Comparison of ENCODE assay signal across 8 mouse cellular contexts in the genomic region with DNA sequence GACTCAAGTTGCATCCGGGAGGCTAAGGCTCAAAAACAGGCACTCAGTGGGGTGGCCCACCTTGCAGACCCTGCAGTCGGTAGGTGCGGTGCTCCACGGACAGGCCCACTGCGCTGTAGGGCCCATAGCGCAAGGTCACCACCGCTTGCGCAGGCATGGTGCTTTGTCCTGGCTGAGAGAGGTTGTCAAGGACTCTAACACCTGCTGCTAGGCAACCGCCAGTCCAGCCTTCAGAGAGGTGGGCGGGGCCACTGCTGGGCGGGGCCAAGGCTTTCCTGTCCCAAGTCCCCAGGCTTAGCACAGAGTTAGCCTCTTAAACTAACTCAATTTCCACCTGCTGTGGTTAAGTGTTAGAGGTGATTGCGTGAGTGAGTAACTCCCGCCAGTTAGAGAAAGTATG. TPM values are rescaled to one million over a fixed set of nuclear protein-coding genes. Genes with fewer than 3 reads are reported as not detected.
A peak's percentile ranks its signal among the peaks of the same experiment; 100 is the strongest.
DNase-seq lines count a peak whose midpoint lies in the region.

Gene 1700024G13Rik, minus strand, starts transcription at position 196 of the 400 bp plus-strand sequence.

- 0 out of 2 replicates have a peak, but pooled peaks cover 4% of the 10 kb centered on the region for H3K4me1 ChIP-seq in heart, embryonic 10.5 days

- H3K4me3 ChIP-seq in heart, embryonic 10.5 days = no peak within 1 kb of the TSS

- no peak within 1 kb of the TSS for H3K27ac ChIP-seq in heart, embryonic 10.5 days

- peak; percentile 13 to 23 for DNase-seq in B cell, adult 2 months
- DNase-seq in c-Kit-negative CD71-positive TER-119-positive erythroid progenitor cells, embryonic 14.5 days (ENCODE audit: low read depth, low spot score) = peak; percentile 9
- DNase-seq in heart, embryonic 10.5 days (ENCODE audit: low spot score) = peak; percentile 89
- DNase-seq in kidney, adult 9 months = peak; percentile 67
- peak; percentile 71 for DNase-seq in lung, postnatal 10 days
- DNase-seq in splenic B cell, adult 2 months (ENCODE audit: low read depth, low spot score) = peak; percentile 6
- no peak for DNase-seq in layer of hippocampus, adult 18-20 months (ENCODE audit: low spot score in 2 of 2)
- DNase-seq in frontal cortex, postnatal 14 days (ENCODE audit: low spot score in 2 of 2) = no peak

- 2% methylated on average over 13 of the region's 13 CpGs for WGBS in heart, embryonic 10.5 days

- peaks cover 30% of the 10 kb centered on the region; the same call in 1 of the 2 replicates for H3K27me3 ChIP-seq in heart, embryonic 10.5 days (ENCODE audit: insufficient read depth, poor library complexity, severe bottlenecking)
- no peaks in the 10 kb centered on the region for H3K27me3 ChIP-seq in splenic B cell, adult 2 months (ENCODE audit: control insufficient read depth, insufficient read depth, low read length, poor library complexity, severe bottlenecking)

- H3K36me3 ChIP-seq in heart, embryonic 10.5 days = no peaks in the 10 kb centered on the region
- no peaks in the 10 kb centered on the region for H3K36me3 ChIP-seq in splenic B cell, adult 2 months (ENCODE audit: control insufficient read depth, insufficient read depth, low read length, poor library complexity, severe bottlenecking)

- no peaks in the 10 kb centered on the region for H3K9me3 ChIP-seq in heart, embryonic 10.5 days

RNA-seq across cellular contexts. Expression of gene 1700024G13Rik, which starts in this region (rescaled TPM):
- not detected in 2 replicates for polyA plus RNA-seq in heart, embryonic 10.5 days (2016; fragmentation: Nextera tagmentation; extraction: Ambion mirVana)
- total RNA-seq in layer of hippocampus, adult 18-20 months (2021) = under 1 TPM in 1 of 2 experiments, not detected in 1; 0.52 TPM

Comparison
In these comparisons a context has a peak if more than half of its experiments do, and no peak if none do; other contexts are left out.
1. Peak in DNase-seq in heart, embryonic 10.5 days; RNA of the gene not detected or under 1 TPM.
2. DNase-seq: peak in B cell, adult 2 months (2 of 2), c-Kit-negative CD71-positive TER-119-positive erythroid progenitor cells, embryonic 14.5 days (single experiment), kidney, adult 9 months (single experiment), lung, postnatal 10 days (single experiment) and splenic B cell, adult 2 months (single experiment); none in layer of hippocampus, adult 18-20 months (0 of 2) and frontal cortex, postnatal 14 days (0 of 2).